ENCODE assay signal across 8 mouse cellular contexts in the genomic region with DNA sequence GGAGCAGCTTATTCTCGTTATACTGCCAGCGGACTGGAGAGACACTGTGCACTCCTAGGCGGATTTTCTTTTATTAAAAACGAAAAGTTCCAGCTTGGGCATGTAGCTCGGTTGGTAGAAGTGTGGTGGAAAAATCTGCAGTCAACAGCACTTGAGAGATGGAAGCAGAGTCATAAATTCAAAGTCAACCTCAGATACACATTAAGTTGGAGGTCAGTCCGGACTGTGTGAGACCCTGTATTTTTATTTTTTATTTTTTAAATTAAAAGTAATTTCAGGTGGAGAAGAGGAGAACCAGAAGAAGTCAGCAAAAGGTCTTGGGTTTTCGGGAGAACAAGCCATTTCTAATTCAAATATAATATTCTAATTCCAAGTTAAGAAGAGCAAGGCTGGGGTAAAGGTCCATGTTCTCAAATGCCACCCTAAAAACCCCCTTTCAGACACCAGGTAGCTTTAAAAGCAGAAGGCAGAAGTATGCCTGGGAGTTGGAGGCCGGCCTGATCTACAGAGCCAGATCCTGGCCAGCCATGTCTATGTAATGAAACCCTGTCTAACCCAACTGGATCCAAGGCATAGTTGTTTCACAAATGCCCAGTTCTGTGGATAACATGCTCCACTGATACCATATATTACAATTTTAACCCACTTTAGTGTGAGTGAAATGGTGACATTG. TPM values are rescaled to one million over a fixed set of nuclear protein-coding genes. Genes with fewer than 3 reads are reported as not detected.
A peak's percentile ranks its signal among the peaks of the same experiment; 100 is the strongest.
DNase-seq lines count a peak whose midpoint lies in the region; ATAC-seq and TF ChIP-seq lines count a peak whose summit lies in the region.

No protein-coding gene starts in this region.

- peaks cover 12% of the 10 kb centered on the region for H3K4me1 ChIP-seq in lung, embryonic 16.5 days (replicated peaks; ENCODE audit: control insufficient read depth, insufficient read depth, low read length)
- H3K4me1 ChIP-seq in embryonic fibroblast, embryonic 13.5 days (ENCODE audit: control insufficient read depth, insufficient read depth, low read length): peaks cover 4% of the 10 kb centered on the region
- peaks cover 8% of the 10 kb centered on the region; the same call in 1 of the 2 replicates for H3K4me1 ChIP-seq in limb, embryonic 11.5 days (ENCODE audit: control insufficient read depth, insufficient read depth, low read length)
- H3K4me1 ChIP-seq in small intestine, adult 2 months (ENCODE audit: control insufficient read depth, insufficient read depth, insufficient read length, low read length): peaks cover 11% of the 10 kb centered on the region; the same call in 1 of the 2 replicates

- intact Hi-C loops in gastrocnemius, postnatal 14 days (cut with DNase I; ENCODE audit: low total_unique reads): no loop called here

- peak overlapping the region; percentile 90 for H3K4me3 ChIP-seq in lung, embryonic 16.5 days (ENCODE audit: low read length)
- peak overlapping the region; percentile 56 for H3K4me3 ChIP-seq in embryonic fibroblast, embryonic 13.5 days (ENCODE audit: insufficient read depth, low read length)
- H3K4me3 ChIP-seq in limb, embryonic 11.5 days (ENCODE audit: low read depth, low read length): peak overlapping the region; percentile 91
- peak overlapping the region; percentile 88; the same call in 1 of the 2 replicates for H3K4me3 ChIP-seq in small intestine, adult 2 months (ENCODE audit: low read depth, low read length)

- no peaks in the 10 kb centered on the region for H3K36me3 ChIP-seq in lung, embryonic 16.5 days (ENCODE audit: control insufficient read depth, insufficient read depth, low read length)
- no peaks in the 10 kb centered on the region for H3K36me3 ChIP-seq in limb, embryonic 11.5 days (ENCODE audit: control insufficient read depth, insufficient read depth, low read length)
- 0 out of 2 replicates have a peak, but pooled peaks cover 2% of the 10 kb centered on the region for H3K36me3 ChIP-seq in small intestine, adult 2 months (ENCODE audit: control insufficient read depth, insufficient read depth, low read length)

- H3K9ac ChIP-seq in lung, embryonic 16.5 days (ENCODE audit: low read length): peak overlapping the region; percentile 79
- H3K9ac ChIP-seq in limb, embryonic 11.5 days (ENCODE audit: low read length): peak overlapping the region; percentile 88

- peak overlapping the region; percentile 96 for H3K27ac ChIP-seq in lung, embryonic 16.5 days (ENCODE audit: low read length)
- H3K27ac ChIP-seq in embryonic fibroblast, embryonic 13.5 days (ENCODE audit: insufficient read depth, low read length): peak overlapping the region; percentile 55
- H3K27ac ChIP-seq in limb, embryonic 11.5 days (replicated peaks; ENCODE audit: low read depth, low read length): peak overlapping the region; percentile 81; the same call in 1 of the 2 replicates
- peak overlapping the region; percentile 91 for H3K27ac ChIP-seq in small intestine, adult 2 months (ENCODE audit: insufficient read depth, low read depth, low read length)

- no peak for DNase-seq in lung, adult 18-20 months
- DNase-seq in limb, embryonic 11.5 days (ENCODE audit: low spot score): no peak
- no peak for DNase-seq in gastrocnemius, postnatal 14 days
- no peak for DNase-seq in cerebellum, adult 8-10 months

- no peak for TF ChIP-seq CTCF in embryonic fibroblast, embryonic 13.5 days (IDR thresholded peaks at IDR 0.05; ENCODE audit: borderline replicate concordance, insufficient read depth, low read length)
- TF ChIP-seq CTCF in small intestine, adult 2 months (IDR thresholded peaks at IDR 0.05; ENCODE audit: extremely low read depth, insufficient read length, insufficient replicate concordance, low read depth, low read length): no peak

- no peaks in the 10 kb centered on the region for H3K9me3 ChIP-seq in lung, embryonic 16.5 days (ENCODE audit: control insufficient read depth, low read length)
- H3K9me3 ChIP-seq in limb, embryonic 11.5 days (ENCODE audit: control insufficient read depth, low read length): no peaks in the 10 kb centered on the region

- no peak for TF ChIP-seq POLR2A in embryonic fibroblast, embryonic 13.5 days (IDR thresholded peaks at IDR 0.05; ENCODE audit: low read depth, low read length)
- TF ChIP-seq POLR2A in small intestine, adult 2 months (IDR thresholded peaks at IDR 0.05; ENCODE audit: low read depth, low read length): no peak

- no peaks in the 10 kb centered on the region for H3K27me3 ChIP-seq in lung, embryonic 16.5 days (ENCODE audit: control insufficient read depth, insufficient read depth, low read depth, low read length)
- no peaks in the 10 kb centered on the region for H3K27me3 ChIP-seq in limb, embryonic 11.5 days (ENCODE audit: control insufficient read depth, insufficient read depth, low read length)
- H3K27me3 ChIP-seq in small intestine, adult 2 months (ENCODE audit: control insufficient read depth, insufficient read depth, low read length): no peaks in the 10 kb centered on the region

- peak; percentile 3; the same call in 1 of the 2 replicates for ATAC-seq in lung, embryonic 16.5 days (ENCODE audit: low read depth)
- ATAC-seq in limb, embryonic 11.5 days (ENCODE audit: insufficient number of reproducible peaks, low FRiP score, low TSS enrichment, low read depth): no peak
- no peak for ATAC-seq in monocyte, adult 5-6 weeks (replicated peaks; ENCODE audit: insufficient number of reproducible peaks, low FRiP score, low TSS enrichment, poor library complexity, severe bottlenecking)

- peak overlapping the region; percentile 77 for H3K4me2 ChIP-seq in lung, embryonic 16.5 days (ENCODE audit: low read depth, low read length)
- peak overlapping the region; percentile 84 for H3K4me2 ChIP-seq in limb, embryonic 11.5 days (ENCODE audit: low read depth, severe bottlenecking)

- WGBS in lung, embryonic 16.5 days: 29% methylated on average over 8 of the region's 8 CpGs
- WGBS in limb, embryonic 11.5 days: 32% methylated on average over 8 of the region's 8 CpGs
- 16% methylated on average over 8 of the region's 8 CpGs for WGBS in small intestine, adult 2 months

RNA-seq across cellular contexts. Expression of a gene that starts 0.8 kb away (rescaled TPM):
- 38.3 and 40.8 TPM in 2 replicates for polyA plus RNA-seq in lung, embryonic 16.5 days (2015; fragmentation: Nextera tagmentation; extraction: Ambion mirVana)
- 33.7 and 40.7 TPM in 2 replicates for polyA plus RNA-seq in embryonic fibroblast, embryonic 13.5 days (2011; ENCODE audit: insufficient read length, low read depth, missing spikeins)
- 63.8 and 73.1 TPM in 2 replicates for polyA plus RNA-seq in limb, embryonic 11.5 days (2014; fragmentation: Nextera tagmentation; extraction: Ambion mirVana)
- 14.8 and 38.8 TPM in 2 replicates for polyA plus RNA-seq in small intestine, adult 2 months (2012; rRNA removed)
- total RNA-seq in gastrocnemius, postnatal 14 days (2021): 10 to 100 TPM; 15.3 to 16.4 TPM
- 41.8 to 59.6 TPM (median 48.1 TPM) in 3 replicates for total RNA-seq in monocyte, adult 5-6 weeks (2017)

RNA-seq across cellular contexts. Expression of a gene that starts 48.5 kb away (rescaled TPM):
- 5.7 and 6.3 TPM in 2 replicates for polyA plus RNA-seq in lung, embryonic 16.5 days (2015; fragmentation: Nextera tagmentation; extraction: Ambion mirVana)
- polyA plus RNA-seq in embryonic fibroblast, embryonic 13.5 days (2011; ENCODE audit: insufficient read length, low read depth, missing spikeins): 2.3 and 2.6 TPM in 2 replicates
- polyA plus RNA-seq in limb, embryonic 11.5 days (2014; fragmentation: Nextera tagmentation; extraction: Ambion mirVana): 2.0 and 2.9 TPM in 2 replicates
- 2.0 and 11.3 TPM in 2 replicates for polyA plus RNA-seq in small intestine, adult 2 months (2012; rRNA removed)
- 1 to 10 TPM; 1.4 to 1.5 TPM for total RNA-seq in gastrocnemius, postnatal 14 days (2021)
- total RNA-seq in monocyte, adult 5-6 weeks (2017): 45.9 to 101 TPM (median 98.0 TPM) in 3 replicates

RNA-seq across cellular contexts. Expression of a gene that starts 57.8 kb away (rescaled TPM):
- polyA plus RNA-seq in lung, embryonic 16.5 days (2015; fragmentation: Nextera tagmentation; extraction: Ambion mirVana): 1.6 and 2.1 TPM in 2 replicates
- polyA plus RNA-seq in embryonic fibroblast, embryonic 13.5 days (2011; ENCODE audit: insufficient read length, low read depth, missing spikeins): 6.1 and 6.2 TPM in 2 replicates
- polyA plus RNA-seq in limb, embryonic 11.5 days (2014; fragmentation: Nextera tagmentation; extraction: Ambion mirVana): 0.37 and 0.74 TPM in 2 replicates
- 0.72 and 1.8 TPM in 2 replicates for polyA plus RNA-seq in small intestine, adult 2 months (2012; rRNA removed)
- total RNA-seq in gastrocnemius, postnatal 14 days (2021): 1 to 10 TPM in 1 of 2 experiments, under 1 TPM in 1; 0.93 to 1.7 TPM
- total RNA-seq in monocyte, adult 5-6 weeks (2017): 26.1 to 44.3 TPM (median 26.9 TPM) in 3 replicates

RNA-seq across cellular contexts. Expression of a gene that starts 58.0 kb away (rescaled TPM):
- polyA plus RNA-seq in lung, embryonic 16.5 days (2015; fragmentation: Nextera tagmentation; extraction: Ambion mirVana): 9.0 and 10.7 TPM in 2 replicates
- polyA plus RNA-seq in embryonic fibroblast, embryonic 13.5 days (2011; ENCODE audit: insufficient read length, low read depth, missing spikeins): 1.8 and 2.5 TPM in 2 replicates
- 1.6 and 2.1 TPM in 2 replicates for polyA plus RNA-seq in limb, embryonic 11.5 days (2014; fragmentation: Nextera tagmentation; extraction: Ambion mirVana)
- polyA plus RNA-seq in small intestine, adult 2 months (2012; rRNA removed): 2.3 and 3.6 TPM in 2 replicates
- 1 to 10 TPM; 3.9 to 4.1 TPM for total RNA-seq in gastrocnemius, postnatal 14 days (2021)
- 7.6 to 19.3 TPM (median 16.4 TPM) in 3 replicates for total RNA-seq in monocyte, adult 5-6 weeks (2017)
